8 mouse cellular contexts compared by ENCODE assay signal in genomic region chr2:120026984-120027949, GRCm38 (mm10). TPM values are rescaled to one million over a fixed set of nuclear protein-coding genes. Genes with fewer than 3 reads are reported as not detected.
DNase-seq lines count a peak whose midpoint lies in the region; ATAC-seq and TF ChIP-seq lines count a peak whose summit lies in the region.

Gene Jmjd7, plus strand, starts transcription at chr2:120027483.
Gene Gm28042, plus strand, starts transcription at chr2:120027493.

- ATAC-seq in activated CD4-positive, CD25-positive, alpha-beta regulatory T cell, adult 4 months: peak; percentile 95
- peak; percentile 98 for ATAC-seq in inflammation-experienced regulatory T-cells, adult 6 months
- peak; percentile 94 for ATAC-seq in megakaryocyte-erythroid progenitor cell, adult 5-6 weeks (replicated peaks; ENCODE audit: low FRiP score, low TSS enrichment, poor library complexity, severe bottlenecking)

- peak within 1 kb of the TSS; percentile 73 for H3K27ac ChIP-seq in cortical plate, adult 2 months (ENCODE audit: insufficient read depth, low read length)

- peak; percentile 84 for DNase-seq in gastrocnemius, adult 8-10 months (ENCODE audit: low spot score in 2 of 2)
- peak; percentile 85 to 97 for DNase-seq in left cerebral cortex, postnatal 10 days (ENCODE audit: extremely low spot score in 1 of 2, low spot score in 2 of 2)
- DNase-seq in right cerebral cortex, postnatal 25 days: peak; percentile 88
- DNase-seq in urinary bladder, postnatal 4 days (ENCODE audit: low spot score in 2 of 2): peak; percentile 87 to 95

- H3K4me3 ChIP-seq in cortical plate, adult 2 months (ENCODE audit: insufficient read depth, low read length): peak within 1 kb of the TSS; percentile 63

- TF ChIP-seq POLR2A in cortical plate, adult 2 months (IDR thresholded peaks at IDR 0.05; ENCODE audit: extremely low read depth, insufficient read depth, low read length): peak; percentile 69

- TF ChIP-seq CTCF in cortical plate, adult 2 months (IDR thresholded peaks at IDR 0.05; ENCODE audit: extremely low read depth, insufficient read depth, low read length): no peak

- intact Hi-C loops in left cerebral cortex, postnatal 10 days (cut with DNase I): no loop called here

- H3K4me1 ChIP-seq in cortical plate, adult 2 months (ENCODE audit: control insufficient read depth, insufficient read depth, low read length): peaks cover 2% of the 10 kb centered on the region; the same call in 1 of the 2 replicates

RNA-seq across cellular contexts. Expression of gene Jmjd7, which starts in this region (rescaled TPM):
- polyA plus RNA-seq in activated CD4-positive, CD25-positive, alpha-beta regulatory T cell, adult 4 months (2017; shearing (Covaris generic)): 10 to 100 TPM; 19.2 to 24.2 TPM
- polyA plus RNA-seq in cortical plate, adult 2 months (2012; rRNA removed): 6.1 and 6.6 TPM in 2 replicates
- total RNA-seq in gastrocnemius, adult 8-10 months (2022): 1 to 10 TPM; 1.8 to 3.0 (median 2.4) TPM
- 10 to 100 TPM; 17.0 to 24.3 (median 22.5) TPM for polyA plus RNA-seq in inflammation-experienced regulatory T-cells, adult 6 months (2017; shearing (Covaris generic))
- 1 to 10 TPM; 5.6 to 6.2 TPM for total RNA-seq in left cerebral cortex, postnatal 10 days (2021)
- total RNA-seq in megakaryocyte-erythroid progenitor cell, adult 5-6 weeks (2014; fragmentation: Nextera tagmentation): 11.9 and 30.3 TPM in 2 replicates
- 4.2 and 15.8 TPM in 2 replicates for total RNA-seq in megakaryocyte-erythroid progenitor cell, adult 5-6 weeks (2017)

RNA-seq across cellular contexts. Expression of gene Gm28042, which starts in this region (rescaled TPM):
- polyA plus RNA-seq in activated CD4-positive, CD25-positive, alpha-beta regulatory T cell, adult 4 months (2017; shearing (Covaris generic)): 1 to 10 TPM in 1 of 2 experiments, under 1 TPM in 1; 0.93 to 2.2 TPM
- 2.4 and 2.5 TPM in 2 replicates for polyA plus RNA-seq in cortical plate, adult 2 months (2012; rRNA removed)
- total RNA-seq in gastrocnemius, adult 8-10 months (2022): 1 to 10 TPM in 1 of 4 experiments, under 1 TPM in 2, not detected in 1; 0.22 to 1.1 (median 0.74) TPM
- polyA plus RNA-seq in inflammation-experienced regulatory T-cells, adult 6 months (2017; shearing (Covaris generic)): 1 to 10 TPM in 2 of 3 experiments, under 1 TPM in 1; 0.95 to 2.8 (median 1.4) TPM
- 1 to 10 TPM in 1 of 2 experiments, under 1 TPM in 1; 0.71 to 1.6 TPM for total RNA-seq in left cerebral cortex, postnatal 10 days (2021)
- total RNA-seq in megakaryocyte-erythroid progenitor cell, adult 5-6 weeks (2014; fragmentation: Nextera tagmentation): 1.3 and 3.8 TPM in 2 replicates
- 0.30 TPM in 1 of 2 replicates, not detected in the other for total RNA-seq in megakaryocyte-erythroid progenitor cell, adult 5-6 weeks (2017)

Comparison
In these comparisons a context has a peak if more than half of its experiments do, and no peak if none do; other contexts are left out.
1. Peak in every context shown above with its lines: DNase-seq, ATAC-seq, H3K4me3 ChIP-seq and H3K27ac ChIP-seq.